ENCODE assay signal across 17 mouse cellular contexts in genomic region chr15:96455595-96456214, GRCm38 (mm10). TPM values are rescaled to one million over a fixed set of nuclear protein-coding genes. Genes with fewer than 3 reads are reported as not detected.
DNase-seq lines count a peak whose midpoint lies in the region; ATAC-seq and TF ChIP-seq lines count a peak whose summit lies in the region.
"Had no signal": no experiment of that assay in that cellular context is flagged by ENCODE, and none has a peak within 500 bp of the region (broad histone marks: within the 10 kb centered on the region; RNA-seq: fewer than 3 reads in every experiment).

No protein-coding gene starts in this region.

- peaks cover 6% of the 10 kb centered on the region; the same call in 1 of the 2 replicates for H3K4me1 ChIP-seq in lung, postnatal 0 days (ENCODE audit: insufficient read depth, low read depth, low read length)
- H3K4me1 ChIP-seq in intestine, postnatal 0 days (replicated peaks; ENCODE audit: control insufficient read depth, insufficient read depth, low read length) = peaks cover 3% of the 10 kb centered on the region; the same call in 1 of the 2 replicates

- no peak overlapping the region for H3K9ac ChIP-seq in lung, postnatal 0 days (replicated peaks; ENCODE audit: low read depth)
- H3K9ac ChIP-seq in intestine, postnatal 0 days (ENCODE audit: low read depth, low read length) = no peak overlapping the region
- H3K9ac ChIP-seq: forebrain, postnatal 0 days; heart, embryonic 15.5 days; lung, embryonic 14.5 days; neural tube, embryonic 12.5 days had no signal

- H3K4me3 ChIP-seq in lung, postnatal 0 days (ENCODE audit: low read depth, low read length) = no peak overlapping the region
- no peak overlapping the region for H3K4me3 ChIP-seq in intestine, postnatal 0 days (ENCODE audit: low read depth, low read length)
- H3K4me3 ChIP-seq: embryonic facial prominence, embryonic 10.5 days; heart, embryonic 15.5 days; neural tube, embryonic 12.5 days had no signal

- no peak overlapping the region for H3K27ac ChIP-seq in lung, postnatal 0 days (ENCODE audit: low read length)
- H3K27ac ChIP-seq in intestine, postnatal 0 days (ENCODE audit: low read depth, low read length) = no peak overlapping the region; the same call in 1 of the 2 replicates
- H3K27ac ChIP-seq: embryonic facial prominence, embryonic 10.5 days; heart, embryonic 15.5 days; neural tube, embryonic 12.5 days had no signal

- H3K36me3 ChIP-seq in lung, postnatal 0 days (ENCODE audit: insufficient read depth, low read length) = no peaks in the 10 kb centered on the region
- peaks cover 5% of the 10 kb centered on the region; the same call in 1 of the 2 replicates for H3K36me3 ChIP-seq in intestine, postnatal 0 days (ENCODE audit: control insufficient read depth, insufficient read depth)

- TF ChIP-seq EP300 in lung, postnatal 0 days (IDR thresholded peaks at IDR 0.05) = no peak

- no peaks in the 10 kb centered on the region for H3K27me3 ChIP-seq in lung, postnatal 0 days (replicated peaks; ENCODE audit: insufficient read depth, low read length)
- no peaks in the 10 kb centered on the region for H3K27me3 ChIP-seq in intestine, postnatal 0 days (replicated peaks; ENCODE audit: control insufficient read depth, insufficient read depth, low read length)
- H3K27me3 ChIP-seq: heart, embryonic 15.5 days; neural tube, embryonic 12.5 days had no signal

- no peak for ATAC-seq in lung, postnatal 0 days
- ATAC-seq in intestine, postnatal 0 days = 0 out of 2 replicates have a peak, but pooled peaks have one; percentile 6
- peak; percentile 31 for ATAC-seq in megakaryocyte-erythroid progenitor cell, adult 5-6 weeks (replicated peaks; ENCODE audit: low FRiP score, low TSS enrichment, poor library complexity, severe bottlenecking)
- ATAC-seq: activated CD4-positive, CD25-positive, alpha-beta regulatory T cell, adult 4 months; forebrain, postnatal 0 days had no signal

- peak; percentile 39 for DNase-seq in lung, postnatal 0 days (ENCODE audit: low spot score)
- DNase-seq in lung, postnatal 36 days = no peak
- peak; percentile 34 to 74 for DNase-seq in kidney, postnatal 36 days
- no peak for DNase-seq in urinary bladder, postnatal 36 days (ENCODE audit: low spot score in 2 of 2)
- no peak for DNase-seq in thymus, postnatal 36 days
- no peak for DNase-seq in adrenal gland, adult (ENCODE audit: inconsistent age in 2 of 2, low spot score in 1 of 2)
- DNase-seq: cerebellum, postnatal 14 days; forebrain, postnatal 0 days; layer of hippocampus, postnatal 36 days; left cerebral cortex, postnatal 4 days; lung, embryonic 14.5 days had no signal

- no peak for TF ChIP-seq CTCF in lung, postnatal 0 days (IDR thresholded peaks at IDR 0.05)
- TF ChIP-seq CTCF in intestine, postnatal 0 days (IDR thresholded peaks at IDR 0.05; ENCODE audit: low read depth) = no peak

- no peaks in the 10 kb centered on the region for H3K9me3 ChIP-seq in lung, postnatal 0 days (ENCODE audit: low read length)
- H3K9me3 ChIP-seq in intestine, postnatal 0 days (ENCODE audit: control insufficient read depth) = no peaks in the 10 kb centered on the region
- H3K9me3 ChIP-seq: embryonic facial prominence, embryonic 10.5 days; heart, embryonic 15.5 days; neural tube, embryonic 12.5 days had no signal

- WGBS in lung, postnatal 0 days = 52% methylated on average over 4 of the region's 4 CpGs
- WGBS in intestine, postnatal 0 days = 27% methylated on average over 4 of the region's 4 CpGs

- H3K4me2 ChIP-seq in lung, postnatal 0 days (replicated peaks; ENCODE audit: low read depth, low read length) = no peak overlapping the region
- H3K4me2 ChIP-seq in intestine, postnatal 0 days (replicated peaks; ENCODE audit: low read depth) = peak overlapping the region; percentile 47; the same call in 1 of the 2 replicates
- H3K4me2 ChIP-seq: heart, embryonic 15.5 days; lung, embryonic 14.5 days; neural tube, embryonic 12.5 days had no signal

RNA-seq across cellular contexts. Expression of gene Scaf11, which starts 4.9 kb away (rescaled TPM):
- polyA plus RNA-seq in lung, postnatal 0 days (2015; fragmentation: Nextera tagmentation; extraction: Ambion mirVana) = 59.9 and 65.6 TPM in 2 replicates
- polyA plus RNA-seq in intestine, postnatal 0 days (2015; fragmentation: Nextera tagmentation; extraction: Ambion mirVana) = 47.8 and 57.4 TPM in 2 replicates
- 96.8 and 113 TPM in 2 replicates for total RNA-seq in megakaryocyte-erythroid progenitor cell, adult 5-6 weeks (2014; fragmentation: Nextera tagmentation)
- total RNA-seq in megakaryocyte-erythroid progenitor cell, adult 5-6 weeks (2017) = 138 and 165 TPM in 2 replicates

Comparison
In these comparisons a context has a peak if more than half of its experiments do, and no peak if none do; other contexts are left out.
1. DNase-seq: peak in lung, postnatal 0 days (single experiment) and kidney, postnatal 36 days (2 of 2); none in lung, postnatal 36 days (single experiment), urinary bladder, postnatal 36 days (0 of 2), thymus, postnatal 36 days (0 of 2) and adrenal gland, adult (0 of 2).